Mouse (Mus musculus) cerebellum, adult (tissue): Measurements from ENCODE around the gene Pitpnb.

Source experiments
- ATAC-seq: cut with Nextera tagmentation; 2 replicates; pipeline ENCODE4 v1.9.2; 2017; ENCODE audit warnings: mild to moderate bottlenecking, moderate library complexity, mixed read lengths; ENCODE audit not compliant: insufficient number of reproducible peaks, low FRiP score, low TSS enrichment

The Pitpnb gene

GRCm38 (mm10) chr5:111341609-111342008 is 11.0 kb downstream of the Pitpnb start:
- no peak for ATAC-seq

- ATAC-seq, result no peak
Measured at GRCm38 (mm10) chr5:111344721-111345400, 14.3 kb downstream of the Pitpnb start.

GRCm38 (mm10) chr5:111356811-111357617 is 26.5 kb downstream of the Pitpnb start:
- ATAC-seq, result no peak

- ATAC-seq, result no peak
Measured at GRCm38 (mm10) chr5:111360546-111360945, 30.0 kb downstream of the Pitpnb start.

- ATAC-seq, result no peak
Measured at GRCm38 (mm10) chr5:111361058-111361457, 30.5 kb downstream of the Pitpnb start.

- ATAC-seq, result no peak
Measured at GRCm38 (mm10) chr5:111361846-111362245, 31.3 kb downstream of the Pitpnb start.

- ATAC-seq, result no peak
Measured at GRCm38 (mm10) chr5:111363446-111364062, 33.0 kb downstream of the Pitpnb start.

- no peak for ATAC-seq
Measured at GRCm38 (mm10) chr5:111364533-111364932, 34.0 kb downstream of the Pitpnb start.

- no peak for ATAC-seq
Measured at GRCm38 (mm10) chr5:111366140-111366539, 35.6 kb downstream of the Pitpnb start.

GRCm38 (mm10) chr5:111367937-111368517 is 37.5 kb downstream of the Pitpnb start:
- ATAC-seq, result no peak

- no peak for ATAC-seq
Measured at GRCm38 (mm10) chr5:111368576-111368975, 38.0 kb downstream of the Pitpnb start.

GRCm38 (mm10) chr5:111375616-111376015 is 45.1 kb downstream of the Pitpnb start:
- no peak for ATAC-seq

GRCm38 (mm10) chr5:111376276-111377020 is 45.9 kb downstream of the Pitpnb start:
- no peak for ATAC-seq

GRCm38 (mm10) chr5:111378126-111378993 is 47.8 kb downstream of the Pitpnb start:
- ATAC-seq, result no peak

- no peak for ATAC-seq
Measured at GRCm38 (mm10) chr5:111383335-111383734, 52.8 kb downstream of the Pitpnb start.

GRCm38 (mm10) chr5:111390911-111391310 is 60.3 kb downstream of the Pitpnb start:
- ATAC-seq, result no peak

- ATAC-seq, result no peak
Measured at GRCm38 (mm10) chr5:111391485-111391884, 60.9 kb downstream of the Pitpnb start.

GRCm38 (mm10) chr5:111393346-111394197 is 63.0 kb downstream of the Pitpnb start:
- no peak for ATAC-seq
